In the genomic region with DNA sequence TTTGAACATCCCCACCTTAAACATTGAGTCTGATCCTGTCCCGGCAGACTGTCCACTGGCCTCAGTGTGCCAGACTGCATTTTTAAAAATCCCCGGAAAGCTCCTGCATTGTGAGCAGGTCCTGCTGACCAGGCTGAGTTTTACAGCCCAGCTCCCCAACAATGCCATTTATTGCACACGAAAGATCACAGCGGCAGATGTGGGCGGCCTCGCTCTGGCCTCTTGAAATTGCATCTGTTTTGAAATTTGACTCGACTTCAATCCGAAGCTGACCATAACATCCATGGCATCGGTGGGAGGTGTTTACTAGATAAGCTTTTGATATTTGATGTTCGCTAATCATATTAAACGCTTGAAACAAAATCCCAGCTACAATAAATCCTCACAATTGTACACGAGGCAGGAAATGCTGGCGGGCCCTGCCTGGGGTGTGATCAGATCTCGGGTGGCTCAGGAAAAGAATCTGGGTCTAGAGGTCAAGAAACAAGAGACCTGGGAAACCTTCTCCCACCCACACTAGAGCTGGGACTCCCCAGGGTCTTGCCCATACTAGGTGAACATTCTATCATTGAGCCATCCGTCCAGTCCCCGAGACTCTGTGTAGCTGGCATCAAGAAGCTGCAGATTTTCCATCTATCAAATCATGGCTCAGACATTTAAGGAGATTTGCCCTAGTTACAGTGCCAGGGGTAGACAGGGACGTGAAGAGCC, we compare ENCODE assay signal across 14 mouse cellular contexts.
DNase-seq lines count a peak whose midpoint lies in the region; ATAC-seq lines count a peak whose summit lies in the region.
"Had no signal": no experiment of that assay in that cellular context is flagged by ENCODE, and none has a peak within 500 bp of the region (broad histone marks: within the 10 kb centered on the region; RNA-seq: fewer than 3 reads in every experiment).

No protein-coding gene starts in this region.

- WGBS in kidney, embryonic 14.5 days: 12% methylated on average over 17 of the region's 17 CpGs
- 30% methylated on average over 17 of the region's 17 CpGs for WGBS in midbrain, embryonic 13.5 days

- H3K27me3 ChIP-seq in kidney, embryonic 14.5 days (ENCODE audit: control insufficient read depth, insufficient read depth, low read length): no peaks in the 10 kb centered on the region
- no peaks in the 10 kb centered on the region for H3K27me3 ChIP-seq in midbrain, embryonic 13.5 days

- peak; percentile 72 for ATAC-seq in kidney, embryonic 14.5 days (ENCODE audit: low FRiP score, low TSS enrichment)
- ATAC-seq in midbrain, embryonic 13.5 days: peak; percentile 28; the same call in 1 of the 2 replicates
- ATAC-seq in erythroid progenitor cell, adult 5-6 weeks (replicated peaks; ENCODE audit: low FRiP score, poor library complexity, severe bottlenecking): no peak

- no peak overlapping the region for H3K9ac ChIP-seq in kidney, embryonic 14.5 days (ENCODE audit: low read depth, low read length)
- H3K9ac ChIP-seq in midbrain, embryonic 13.5 days (replicated peaks): no peak overlapping the region

- no peak overlapping the region for H3K4me3 ChIP-seq in kidney, embryonic 14.5 days (ENCODE audit: low read length)
- H3K4me3 ChIP-seq in midbrain, embryonic 13.5 days (replicated peaks): no peak overlapping the region
- H3K4me3 ChIP-seq: myocyte had no signal

- no peaks in the 10 kb centered on the region for H3K9me3 ChIP-seq in kidney, embryonic 14.5 days (ENCODE audit: control insufficient read depth, low read length)
- H3K9me3 ChIP-seq in midbrain, embryonic 13.5 days: no peaks in the 10 kb centered on the region

- H3K27ac ChIP-seq in kidney, embryonic 14.5 days (ENCODE audit: low read depth, low read length): peak overlapping the region; percentile 15; the same call in 1 of the 2 replicates
- H3K27ac ChIP-seq in midbrain, embryonic 13.5 days: no peak overlapping the region

- peak overlapping the region; percentile 21 for H3K4me2 ChIP-seq in kidney, embryonic 14.5 days (replicated peaks; ENCODE audit: low read depth, low read length)
- H3K4me2 ChIP-seq in midbrain, embryonic 13.5 days (replicated peaks): no peak overlapping the region; the same call in 1 of the 2 replicates
- H3K4me2 ChIP-seq: liver, embryonic 11.5 days had no signal

- no peaks in the 10 kb centered on the region for H3K36me3 ChIP-seq in kidney, embryonic 14.5 days (ENCODE audit: control insufficient read depth, insufficient read depth, low read length)
- H3K36me3 ChIP-seq in midbrain, embryonic 13.5 days: no peaks in the 10 kb centered on the region

- DNase-seq in kidney, postnatal 25 days: no peak
- peak; percentile 67 for DNase-seq in embryo, embryonic 10.5 days (ENCODE audit: low spot score)
- peak; percentile 57 for DNase-seq in forelimb bud, embryonic 11.5 days (ENCODE audit: low read depth, low spot score)
- no peak for DNase-seq in urinary bladder, adult 18-20 months (ENCODE audit: low spot score in 2 of 2)
- DNase-seq in adipocyte (ENCODE audit: low spot score): no peak
- DNase-seq: adrenal gland, postnatal 14 days; cerebellum, adult 2 months; heart, postnatal 10 days; right cerebral cortex, adult 18-20 months had no signal

- peaks cover 17% of the 10 kb centered on the region for H3K4me1 ChIP-seq in kidney, embryonic 14.5 days (ENCODE audit: control insufficient read depth, insufficient read depth, low read length)
- H3K4me1 ChIP-seq in midbrain, embryonic 13.5 days (replicated peaks): peaks cover 26% of the 10 kb centered on the region

Comparison
In these comparisons a context has a peak if more than half of its experiments do, and no peak if none do; other contexts are left out.
1. DNase-seq: peak in embryo, embryonic 10.5 days (single experiment) and forelimb bud, embryonic 11.5 days (single experiment); none in kidney, postnatal 25 days (0 of 2), urinary bladder, adult 18-20 months (0 of 2) and adipocyte (single experiment).